ENCODE assay signal across 12 mouse cellular contexts in the genomic region with DNA sequence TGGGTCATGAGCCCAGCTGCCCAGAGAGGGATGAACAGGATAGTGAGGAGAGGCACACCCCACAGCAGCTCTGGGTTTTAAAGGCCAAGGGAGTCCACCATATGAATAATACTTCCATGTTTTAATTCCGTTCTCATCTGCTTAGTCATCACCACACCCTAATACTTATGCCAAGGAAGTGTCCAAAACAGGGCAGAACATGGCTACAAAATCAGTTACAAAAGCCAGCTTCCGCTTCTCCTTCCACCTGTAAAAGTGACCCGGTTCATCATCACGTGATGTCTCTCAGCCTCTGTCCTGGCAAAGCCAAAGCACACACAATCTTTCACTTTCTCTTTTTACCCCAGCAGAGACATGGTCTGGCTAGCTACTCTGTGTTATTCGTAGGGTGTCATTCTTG. TPM values are rescaled to one million over a fixed set of nuclear protein-coding genes. Genes with fewer than 3 reads are reported as not detected.
DNase-seq lines count a peak whose midpoint lies in the region; ATAC-seq lines count a peak whose summit lies in the region.
"Had no signal": no experiment of that assay in that cellular context is flagged by ENCODE, and none has a peak within 500 bp of the region (broad histone marks: within the 10 kb centered on the region; RNA-seq: fewer than 3 reads in every experiment).

No protein-coding gene starts in this region.

- H3K9me3 ChIP-seq in forebrain, embryonic 13.5 days (replicated peaks): no peaks in the 10 kb centered on the region
- H3K9me3 ChIP-seq: embryonic facial prominence, embryonic 13.5 days; midbrain, embryonic 12.5 days had no signal

- peak; percentile 15 for DNase-seq in gastrocnemius, postnatal 25 days
- no peak for DNase-seq in gastrocnemius, postnatal 14 days
- peak; percentile 86 for DNase-seq in 3T3-L1 (ENCODE audit: low read depth, low spot score)
- no peak for DNase-seq in cerebellum, adult 11-12 months
- DNase-seq in thymus, postnatal 36 days: no peak
- DNase-seq: retina, postnatal 1 day; thymus, postnatal 4 days had no signal

- no peaks in the 10 kb centered on the region for H3K27me3 ChIP-seq in forebrain, embryonic 13.5 days
- H3K27me3 ChIP-seq: embryonic facial prominence, embryonic 13.5 days; midbrain, embryonic 12.5 days had no signal

- no peaks in the 10 kb centered on the region for H3K36me3 ChIP-seq in forebrain, embryonic 13.5 days (ENCODE audit: poor library complexity, severe bottlenecking)
- H3K36me3 ChIP-seq: embryonic facial prominence, embryonic 13.5 days; midbrain, embryonic 12.5 days had no signal

- no peak overlapping the region for H3K4me2 ChIP-seq in forebrain, embryonic 13.5 days
- H3K4me2 ChIP-seq: embryonic facial prominence, embryonic 13.5 days; midbrain, embryonic 12.5 days had no signal

- ATAC-seq in megakaryocyte, adult 5-6 weeks (ENCODE audit: poor library complexity, severe bottlenecking): peak; percentile 78
- no peak for ATAC-seq in forebrain, embryonic 13.5 days

- H3K4me1 ChIP-seq in brown adipose tissue, adult 24 weeks (ENCODE audit: control insufficient read depth, insufficient read depth, insufficient read length, low read length): peaks cover 12% of the 10 kb centered on the region
- H3K4me1 ChIP-seq in forebrain, embryonic 13.5 days: no peaks in the 10 kb centered on the region
- H3K4me1 ChIP-seq: midbrain, embryonic 12.5 days had no signal

- intact Hi-C loops in gastrocnemius, postnatal 14 days (cut with DNase I; ENCODE audit: low total_unique reads): no loop called here

- peak overlapping the region; percentile 49; the same call in 1 of the 2 replicates for H3K27ac ChIP-seq in brown adipose tissue, adult 24 weeks (replicated peaks; ENCODE audit: low read depth, low read length)
- no peak overlapping the region for H3K27ac ChIP-seq in forebrain, embryonic 13.5 days
- H3K27ac ChIP-seq: embryonic facial prominence, embryonic 13.5 days; midbrain, embryonic 12.5 days had no signal

- H3K4me3 ChIP-seq in brown adipose tissue, adult 24 weeks (ENCODE audit: insufficient read depth, low read depth, low read length): no peak overlapping the region
- H3K4me3 ChIP-seq in forebrain, embryonic 13.5 days: no peak overlapping the region
- H3K4me3 ChIP-seq: embryonic facial prominence, embryonic 13.5 days; midbrain, embryonic 12.5 days had no signal

- no peak overlapping the region for H3K9ac ChIP-seq in forebrain, embryonic 13.5 days
- H3K9ac ChIP-seq: embryonic facial prominence, embryonic 13.5 days; midbrain, embryonic 12.5 days had no signal

- WGBS in forebrain, embryonic 13.5 days: 92% methylated on average over 5 of the region's 5 CpGs

RNA-seq across cellular contexts. Expression of a gene that starts 8.9 kb away (rescaled TPM):
- total RNA-seq in gastrocnemius, postnatal 25 days (2021): 1 to 10 TPM; 7.1 to 8.1 TPM
- 10 to 100 TPM in 1 of 2 experiments, 1 to 10 TPM in 1; 9.5 to 12.6 TPM for total RNA-seq in gastrocnemius, postnatal 14 days (2021)
- polyA plus RNA-seq in brown adipose tissue, adult 24 weeks (2012; ENCODE audit: insufficient read depth, insufficient read length, missing spikeins): 5.2 and 6.8 TPM in 2 replicates
- 21.9 and 23.8 TPM in 2 replicates for total RNA-seq in megakaryocyte, adult 5-6 weeks (2015)
- total RNA-seq in megakaryocyte, adult 5-6 weeks (2017): 21.6 and 23.1 TPM in 2 replicates
- 40.9 and 44.3 TPM in 2 replicates for polyA plus RNA-seq in forebrain, embryonic 13.5 days (2015; fragmentation: Nextera tagmentation; extraction: Ambion mirVana)

Comparison
In these comparisons a context has a peak if more than half of its experiments do, and no peak if none do; other contexts are left out.
1. DNase-seq: peak in gastrocnemius, postnatal 25 days (single experiment) and 3T3-L1 (single experiment); none in gastrocnemius, postnatal 14 days (single experiment), cerebellum, adult 11-12 months (single experiment) and thymus, postnatal 36 days (0 of 2).